Mouse (Mus musculus) urinary bladder, postnatal 10 days (tissue): ENCODE results near the gene Calm4.

Experiments used
- DNase-seq: peaks from one replicate; pipeline ENCODE4 v3.0.0; 2022; ENCODE audit warnings: low spot score

Gene Calm4

GRCm38 (mm10) chr13:3861251-3861650, 23.7 kb downstream of the Calm4 start:
- no peak for DNase-seq

- DNase-seq: no peak
These were observed 24.8 kb downstream of the Calm4 start for GRCm38 (mm10) chr13:3862325-3862724.

GRCm38 (mm10) chr13:3862922-3863580, 25.5 kb downstream of the Calm4 start:
- no peak for DNase-seq

- no peak for DNase-seq
These were observed 28.2 kb downstream of the Calm4 start for GRCm38 (mm10) chr13:3865648-3866354.

GRCm38 (mm10) chr13:3866355-3867052, 28.9 kb downstream of the Calm4 start:
- DNase-seq: no peak

GRCm38 (mm10) chr13:3867158-3867557, 29.6 kb downstream of the Calm4 start:
- DNase-seq: no peak

GRCm38 (mm10) chr13:3869901-3870300, 32.3 kb downstream of the Calm4 start:
- no peak for DNase-seq

- no peak for DNase-seq
These were observed 35.3 kb downstream of the Calm4 start for GRCm38 (mm10) chr13:3872832-3873231.

- DNase-seq: no peak
These were observed 38.9 kb downstream of the Calm4 start for GRCm38 (mm10) chr13:3876448-3876847.

- DNase-seq: no peak
These were observed 39.6 kb downstream of the Calm4 start for GRCm38 (mm10) chr13:3877185-3877584.

GRCm38 (mm10) chr13:3877679-3878220, 40.2 kb downstream of the Calm4 start:
- DNase-seq: no peak

- no peak for DNase-seq
These were observed 49.1 kb downstream of the Calm4 start for GRCm38 (mm10) chr13:3886663-3887062.
